Mouse (Mus musculus) neural tube, embryonic 11.5 days (tissue): ENCODE data around the gene 4930512M02Rik. TPM values are rescaled to one million over a fixed set of nuclear protein-coding genes. Genes with fewer than 3 reads are reported as not detected.
"Not testable (repeated sequence)": the region's sequence is repeated elsewhere in the genome, so short reads cannot be mapped to it uniquely, and the experiment has no call there.

Experiments
- ATAC-seq: fragments of 200-750 bp; cut with Nextera tagmentation; 2 replicates; pipeline ENCODE4 v1.8.0; 2017; ENCODE audit warnings: moderate number of reproducible peaks, mild to moderate bottlenecking, moderate TSS enrichment, moderate library complexity; ENCODE audit not compliant: insufficient read depth, low FRiP score, low TSS enrichment
- DNase-seq: peaks from one replicate; pipeline ENCODE4 v3.0.0-alpha.2; 2015; ENCODE audit warnings: low spot score
- H3K27ac ChIP-seq: fragments of 300-500 bp; sonication (generic); 2 replicates; pipeline ENCODE4 v1.5.1; 2014; ENCODE audit warnings: low read depth, mild to moderate bottlenecking, low read length
- H3K27me3 ChIP-seq: fragments of 300-500 bp; sonication (generic); 2 replicates; pipeline ENCODE4 v1.6.1; 2014; ENCODE audit warnings: mild to moderate bottlenecking, low read length, mixed read lengths; ENCODE audit not compliant: control insufficient read depth, insufficient read depth
- H3K36me3 ChIP-seq: fragments of 300-500 bp; sonication (generic); 2 replicates; pipeline ENCODE4 v1.6.1; 2014; ENCODE audit warnings: mild to moderate bottlenecking, low read length, moderate library complexity, mixed read lengths; ENCODE audit not compliant: control insufficient read depth, insufficient read depth
- H3K4me1 ChIP-seq: fragments of 300-500 bp; sonication (generic); 2 replicates; pipeline ENCODE4 v1.6.1; 2014; ENCODE audit warnings: low read length, mixed read lengths; ENCODE audit not compliant: control insufficient read depth, insufficient read depth
- H3K4me2 ChIP-seq: fragments of 300-500 bp; sonication (generic); 2 replicates; pipeline ENCODE4 v1.6.1; 2014; ENCODE audit warnings: low read depth, mild to moderate bottlenecking, moderate library complexity
- H3K4me3 ChIP-seq: fragments of 300-500 bp; sonication (generic); 2 replicates; pipeline ENCODE4 v1.5.1; 2014; ENCODE audit warnings: low read depth, low read length
- H3K9ac ChIP-seq: fragments of 300-500 bp; sonication (generic); 2 replicates; pipeline ENCODE4 v1.6.1; 2014; ENCODE audit warnings: mild to moderate bottlenecking, low read length
- H3K9me3 ChIP-seq: fragments of 300-500 bp; sonication (generic); 2 replicates; pipeline ENCODE4 v1.6.1; 2016; ENCODE audit warnings: low read length; ENCODE audit not compliant: control insufficient read depth
- WGBS: fragments of 180-500 bp; shearing (Covaris S2); extraction: QIAGEN DNeasy Blood & Tissue Kit; methylation state at CpG from one replicate; pipeline ENCODE4 v1.1.7; 2014; 5-methylcytosine and 5-hydroxymethylcytosine counted together
- polyA plus RNA-seq: library from polyadenylated mRNA; unstranded; fragments of >200 nt; fragmentation: Nextera tagmentation; extraction: Ambion mirVana; gene quantifications from 2 replicates; pipeline ENCODE4 v1.2.1, GENCODE M21; 2014

4930512M02Rik gene
- polyA plus RNA-seq: not detected in 2 replicates

DNA sequence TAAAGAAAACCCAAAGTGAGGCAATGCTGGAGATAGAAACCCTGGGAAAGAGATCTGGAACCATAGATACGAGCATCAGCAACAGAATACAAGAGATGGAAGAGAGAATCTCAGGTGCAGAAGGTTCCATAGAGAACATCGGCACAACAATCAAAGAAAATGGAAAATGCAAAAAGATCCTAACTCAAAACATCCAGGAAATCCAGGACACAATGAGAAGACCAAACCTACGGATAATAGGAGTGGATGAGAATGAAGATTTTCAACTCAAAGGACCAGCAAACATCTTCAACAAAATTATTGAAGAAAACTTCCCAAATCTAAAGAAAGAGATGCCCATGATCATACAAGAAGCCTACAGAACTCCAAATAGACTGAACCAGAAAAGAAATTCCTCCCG, at the start of gene 4930512M02Rik:
4930512M02Rik (minus strand) TSS at position 101 of the 400 bp plus-strand sequence.
- ATAC-seq, DNase-seq, H3K27ac ChIP-seq, H3K4me3 ChIP-seq, H3K9me3 ChIP-seq, H3K27me3 ChIP-seq, H3K4me1 ChIP-seq, H3K4me2 ChIP-seq, H3K9ac ChIP-seq, H3K36me3 ChIP-seq: not testable (repeated sequence)
- 72% methylated on average over 1 of the region's 4 CpGs for WGBS

GRCm38 (mm10) chr11:11677165-11677564, 49.5 kb upstream of the 4930512M02Rik start:
- ATAC-seq: no peak
- DNase-seq: no peak
- Histone ChIP-seq H3K4me1 (no peaks in the 10 kb centered on the region), H3K9me3 (no peaks in the 10 kb centered on the region), H3K9ac (no peak overlapping the region), H3K4me2 (no peak overlapping the region), H3K4me3 (no peak overlapping the region), H3K36me3 (no peaks in the 10 kb centered on the region), H3K27ac (no peak overlapping the region), H3K27me3 (no peaks in the 10 kb centered on the region)
- 91% methylated on average over 7 of the region's 7 CpGs for WGBS

DNA sequence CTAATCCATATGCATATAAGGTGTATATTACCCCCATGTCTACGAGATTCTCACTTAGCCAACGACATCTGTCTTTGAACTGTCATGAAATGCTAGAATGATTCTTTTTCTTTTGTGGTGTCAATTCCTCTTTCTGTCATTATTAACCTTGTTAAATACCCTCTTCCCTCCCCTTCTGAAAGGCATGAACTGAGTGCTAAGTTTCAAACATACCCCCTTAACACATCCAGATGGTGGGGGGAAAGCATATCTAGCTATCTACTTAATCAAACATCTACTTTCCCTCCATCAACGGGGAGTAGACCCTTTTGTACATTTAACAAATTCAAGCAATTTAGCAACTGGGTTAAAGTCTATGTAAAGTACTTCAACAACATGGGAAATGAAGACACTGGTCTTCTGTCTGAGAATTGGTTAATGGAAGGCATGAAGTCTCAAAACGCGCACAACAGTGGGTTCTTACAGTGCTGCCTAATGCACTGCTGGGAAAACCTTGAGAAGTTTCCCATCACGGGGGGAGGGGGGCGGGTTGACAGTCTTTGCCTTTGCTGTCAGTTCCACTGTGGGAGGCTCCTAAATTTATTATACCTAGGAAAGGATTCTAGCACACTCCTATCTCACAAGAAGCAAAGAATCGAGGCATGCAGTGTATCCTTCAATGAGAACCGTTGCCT, 48.6 kb upstream of the 4930512M02Rik start:
- no peaks in the 10 kb centered on the region for H3K9me3 ChIP-seq
- no peak overlapping the region for H3K9ac ChIP-seq
- no peak overlapping the region for H3K27ac ChIP-seq
- no peak overlapping the region for H3K4me2 ChIP-seq
- no peaks in the 10 kb centered on the region for H3K27me3 ChIP-seq
- H3K4me3 ChIP-seq: no peak overlapping the region
- DNase-seq (no peak), ATAC-seq (no peak)
- H3K4me1 ChIP-seq: no peaks in the 10 kb centered on the region
- no peaks in the 10 kb centered on the region for H3K36me3 ChIP-seq
- WGBS: 81% methylated on average over 9 of the region's 9 CpGs

DNA sequence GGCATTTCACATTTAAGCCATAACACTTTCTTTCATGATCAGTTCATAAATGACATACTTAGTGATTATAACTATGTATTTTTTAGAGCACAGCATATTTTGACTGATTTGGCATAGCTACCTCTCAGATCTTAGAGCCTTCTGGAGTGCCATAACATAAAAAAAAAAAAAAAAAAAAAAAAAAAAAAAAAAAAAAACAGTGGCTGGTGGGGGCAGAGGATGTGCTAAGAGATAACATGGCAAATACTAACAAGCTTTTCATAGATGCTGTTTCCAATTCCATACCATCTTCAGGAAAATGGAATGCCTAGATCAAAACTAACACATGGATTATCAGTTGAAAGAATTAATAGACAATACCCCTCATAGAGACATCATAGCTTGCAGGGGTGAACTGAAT, 47.4 kb upstream of the 4930512M02Rik start:
- Histone ChIP-seq H3K27me3 (no peaks in the 10 kb centered on the region), H3K4me1 (no peaks in the 10 kb centered on the region), H3K9me3 (no peaks in the 10 kb centered on the region), H3K9ac (no peak overlapping the region), H3K27ac (no peak overlapping the region), H3K36me3 (no peaks in the 10 kb centered on the region), H3K4me3 (no peak overlapping the region), H3K4me2 (no peak overlapping the region)
- DNase-seq (no peak), ATAC-seq (no peak)

DNA sequence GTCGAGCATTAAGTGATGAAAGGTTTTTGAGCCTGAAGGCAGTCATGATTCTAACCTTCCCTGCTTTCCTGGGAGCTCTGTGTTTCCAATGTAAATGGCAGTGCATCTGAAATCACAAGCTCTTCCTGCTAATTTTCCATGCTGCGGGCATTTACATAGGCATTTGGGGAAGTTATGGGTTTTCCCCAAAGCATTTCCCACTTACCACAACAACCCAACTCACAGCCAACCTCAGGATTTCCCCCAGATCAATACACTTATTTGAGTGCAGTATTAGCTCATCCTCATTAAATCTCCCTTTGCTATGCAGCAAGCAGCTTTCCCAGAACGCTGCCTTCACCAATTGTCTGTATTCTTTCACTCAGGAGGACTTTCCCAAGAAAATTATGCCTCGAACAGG, 45.3 kb upstream of the 4930512M02Rik start:
- Histone ChIP-seq H3K9me3 (no peaks in the 10 kb centered on the region), H3K4me1 (no peaks in the 10 kb centered on the region), H3K4me2 (no peak overlapping the region), H3K27me3 (no peaks in the 10 kb centered on the region), H3K27ac (no peak overlapping the region), H3K9ac (no peak overlapping the region), H3K36me3 (no peaks in the 10 kb centered on the region), H3K4me3 (no peak overlapping the region)
- ATAC-seq (no peak), DNase-seq (no peak)
- 82% methylated on average over 4 of the region's 4 CpGs for WGBS

GRCm38 (mm10) chr11:11667922-11668290, 40.3 kb upstream of the 4930512M02Rik start:
- Histone ChIP-seq H3K9ac (no peak overlapping the region), H3K27ac (no peak overlapping the region), H3K4me1 (no peaks in the 10 kb centered on the region), H3K4me3 (no peak overlapping the region), H3K4me2 (no peak overlapping the region), H3K36me3 (no peaks in the 10 kb centered on the region), H3K9me3 (no peaks in the 10 kb centered on the region), H3K27me3 (no peaks in the 10 kb centered on the region)
- WGBS: 88% methylated on average over 3 of the region's 3 CpGs
- DNase-seq: no peak
- ATAC-seq: no peak

- DNase-seq (no peak), ATAC-seq (no peak)
- no peak overlapping the region for H3K4me3 ChIP-seq
- WGBS: 88% methylated on average over 4 of the region's 4 CpGs
- H3K9me3 ChIP-seq: no peaks in the 10 kb centered on the region
- no peaks in the 10 kb centered on the region for H3K36me3 ChIP-seq
- H3K27me3 ChIP-seq: no peaks in the 10 kb centered on the region
- no peak overlapping the region for H3K27ac ChIP-seq
- H3K4me2 ChIP-seq: no peak overlapping the region
- no peaks in the 10 kb centered on the region for H3K4me1 ChIP-seq
- no peak overlapping the region for H3K9ac ChIP-seq
Observed at GRCm38 (mm10) chr11:11667254-11667921, 39.8 kb upstream of the 4930512M02Rik start.

DNA sequence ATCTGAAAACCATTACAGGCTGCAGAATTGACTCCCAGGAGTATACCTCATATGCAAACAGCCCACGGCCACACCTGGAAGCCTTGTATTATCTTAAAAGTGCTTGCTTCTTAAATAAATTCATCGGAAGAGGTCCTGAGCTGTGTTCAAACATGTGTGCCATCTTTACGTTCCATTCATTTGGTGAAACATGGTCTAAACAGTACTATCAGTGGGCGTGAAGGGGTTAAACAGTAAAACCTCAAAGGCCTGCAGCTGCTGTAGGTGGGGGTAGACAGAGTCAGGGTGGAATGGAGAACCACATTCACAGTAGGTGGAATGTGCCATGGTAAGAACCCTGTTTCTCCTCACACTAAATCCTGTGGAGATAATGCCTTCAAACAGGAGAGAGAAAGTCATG, 33.0 kb upstream of the 4930512M02Rik start:
- 85% methylated on average over 4 of the region's 4 CpGs for WGBS
- Histone ChIP-seq H3K27ac (no peak overlapping the region), H3K4me3 (no peak overlapping the region), H3K9me3 (no peaks in the 10 kb centered on the region), H3K4me2 (no peak overlapping the region), H3K27me3 (no peaks in the 10 kb centered on the region), H3K9ac (no peak overlapping the region), H3K4me1 (no peaks in the 10 kb centered on the region), H3K36me3 (no peaks in the 10 kb centered on the region)
- ATAC-seq (no peak), DNase-seq (no peak)

DNA sequence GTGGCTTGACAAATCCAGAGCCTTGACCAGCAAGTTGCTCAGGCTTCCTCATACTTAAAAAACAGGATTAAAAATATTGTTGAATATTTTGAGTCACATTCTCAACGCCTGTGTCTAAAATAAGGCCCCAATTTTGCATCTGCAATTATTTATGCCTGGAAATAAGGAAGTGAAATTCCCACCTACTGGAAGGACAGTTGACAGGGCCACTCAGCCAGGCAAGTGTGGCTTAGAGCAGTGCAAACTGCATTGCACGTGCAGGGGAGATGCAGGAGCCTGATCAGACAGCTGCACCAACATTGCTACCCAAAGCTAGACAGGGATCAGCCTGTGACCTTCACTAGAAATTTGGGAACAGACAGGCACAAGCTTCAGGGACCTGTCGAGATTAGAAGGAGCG, 31.2 kb upstream of the 4930512M02Rik start:
- H3K27ac ChIP-seq: no peak overlapping the region
- no peak overlapping the region for H3K9ac ChIP-seq
- ATAC-seq (no peak), DNase-seq (no peak)
- no peaks in the 10 kb centered on the region for H3K36me3 ChIP-seq
- no peaks in the 10 kb centered on the region for H3K4me1 ChIP-seq
- H3K9me3 ChIP-seq: no peaks in the 10 kb centered on the region
- no peaks in the 10 kb centered on the region for H3K27me3 ChIP-seq
- no peak overlapping the region for H3K4me2 ChIP-seq
- no peak overlapping the region for H3K4me3 ChIP-seq
- 82% methylated on average over 4 of the region's 4 CpGs for WGBS
